Mouse (Mus musculus): ENCODE results near the gene Pla2g15.

DNA sequence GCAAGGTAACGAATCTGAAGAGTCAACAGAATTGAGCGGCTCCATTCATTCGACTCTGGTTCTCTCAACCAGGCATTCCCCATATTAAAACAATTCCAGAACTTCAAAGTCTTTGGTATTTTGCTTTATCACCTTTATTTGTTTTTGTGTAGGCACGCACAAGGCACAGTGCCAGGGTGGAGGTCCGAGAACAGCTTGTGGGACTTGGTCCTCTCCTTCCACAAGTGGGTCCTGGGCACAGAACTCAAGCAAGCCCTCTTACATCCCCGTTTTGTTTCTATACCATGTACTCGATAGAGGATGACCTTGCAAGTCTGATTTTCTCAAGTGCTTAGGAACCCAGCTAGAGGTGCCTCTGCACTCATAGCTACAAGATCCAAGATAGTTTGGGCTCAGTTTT lies 11.6 kb upstream of the Pla2g15 start:
- no peak for TF ChIP-seq CTCF (IDR thresholded peaks at IDR 0.05; ENCODE audit: borderline replicate concordance, extremely low read depth, insufficient read depth, insufficient read length)
- no peak for TF ChIP-seq POLR2A (IDR thresholded peaks at IDR 0.05; ENCODE audit: borderline replicate concordance, extremely low read depth, insufficient read depth, insufficient read length, poor library complexity, severe bottlenecking)
